Mouse (Mus musculus): Measurements from ENCODE around the gene Nphs2. TPM values are rescaled to one million over a fixed set of nuclear protein-coding genes. Genes with fewer than 3 reads are reported as not detected.
"Not testable (repeated sequence)": the region's sequence is repeated elsewhere in the genome, so short reads cannot be mapped to it uniquely, and the experiment has no call there.

The Nphs2 gene
- polyA plus RNA-seq, 1 experiment: 3.7 TPM

DNA sequence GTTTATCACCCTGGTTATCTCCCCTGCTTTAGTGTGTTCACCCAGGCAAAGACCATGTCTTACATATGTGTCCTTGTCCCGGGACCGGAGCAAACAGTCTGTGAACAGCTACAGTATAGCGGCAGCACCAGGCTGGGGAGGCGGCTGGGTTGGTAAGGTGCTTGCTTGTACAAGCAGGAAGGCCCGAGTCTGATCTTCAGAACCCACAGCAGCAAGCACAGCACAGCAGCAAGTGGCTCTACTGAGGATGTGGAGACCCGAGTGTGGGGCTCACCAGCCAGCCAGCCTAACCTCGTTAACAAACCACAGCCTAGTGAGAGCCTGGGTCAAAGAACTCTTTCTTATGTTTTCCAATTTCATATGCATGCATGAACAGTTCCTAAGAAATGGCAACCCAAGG lies 30.4 kb upstream of the Nphs2 start:
- no peaks in the 10 kb centered on the region for H3K27me3 ChIP-seq (ENCODE audit: control insufficient read depth, insufficient read depth, low read length)
- H3K27ac ChIP-seq (ENCODE audit: control insufficient read depth, insufficient read depth, low read length): peak overlapping the region; percentile 92
- H3K36me3 ChIP-seq (ENCODE audit: control insufficient read depth, insufficient read depth, low read length): peaks cover 29% of the 10 kb centered on the region
- 0 out of 2 replicates have a peak, but pooled peaks have one; percentile 35 for TF ChIP-seq POLR2A (IDR thresholded peaks at IDR 0.05; ENCODE audit: control insufficient read depth, extremely low read depth, insufficient read depth, low read length, poor library complexity)
- no peak; the same call in 1 of the 2 replicates for TF ChIP-seq CTCF (IDR thresholded peaks at IDR 0.05; ENCODE audit: borderline replicate concordance, control insufficient read depth, extremely low read depth, insufficient read depth, low read length, poor library complexity)
- H3K4me3 ChIP-seq (ENCODE audit: control insufficient read depth, insufficient read depth, low read length): peak overlapping the region; percentile 44
- peaks cover 18% of the 10 kb centered on the region for H3K4me1 ChIP-seq (replicated peaks; ENCODE audit: control insufficient read depth, insufficient read depth, low read length)
- peak; percentile 50 for DNase-seq
- WGBS: 19% methylated on average over 7 of the region's 7 CpGs

DNA sequence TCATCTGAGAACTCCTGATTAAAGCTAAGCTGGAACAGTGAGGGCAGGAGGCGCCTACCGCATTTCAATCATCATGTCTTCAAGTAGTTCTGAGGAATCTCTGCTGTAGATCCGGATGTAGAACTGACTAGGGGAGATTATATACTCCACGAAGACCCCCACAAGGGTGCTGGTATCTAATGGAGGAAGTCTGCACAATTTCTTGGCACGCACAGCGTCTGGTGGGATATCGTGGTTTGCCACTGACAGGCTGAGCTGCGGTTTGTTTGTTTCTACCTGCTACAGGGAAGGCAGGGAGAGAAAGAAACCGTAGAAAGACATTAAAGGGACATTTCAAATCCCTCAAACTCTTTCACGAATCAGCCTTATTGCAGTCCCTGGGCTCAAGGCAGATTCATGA lies 26.3 kb upstream of the Nphs2 start:
- TF ChIP-seq CTCF (IDR thresholded peaks at IDR 0.05; ENCODE audit: borderline replicate concordance, control insufficient read depth, extremely low read depth, insufficient read depth, low read length, poor library complexity): no peak
- TF ChIP-seq POLR2A (IDR thresholded peaks at IDR 0.05; ENCODE audit: control insufficient read depth, extremely low read depth, insufficient read depth, low read length, poor library complexity): no peak
- H3K36me3 ChIP-seq (ENCODE audit: control insufficient read depth, insufficient read depth, low read length): peaks cover 29% of the 10 kb centered on the region
- H3K27ac ChIP-seq (ENCODE audit: control insufficient read depth, insufficient read depth, low read length): peak overlapping the region; percentile 39
- DNase-seq: peak; percentile 24
- 7% methylated on average over 10 of the region's 10 CpGs for WGBS
- peaks cover 22% of the 10 kb centered on the region for H3K4me1 ChIP-seq (replicated peaks; ENCODE audit: control insufficient read depth, insufficient read depth, low read length)
- no peaks in the 10 kb centered on the region for H3K27me3 ChIP-seq (ENCODE audit: control insufficient read depth, insufficient read depth, low read length)
- no peak overlapping the region for H3K4me3 ChIP-seq (ENCODE audit: control insufficient read depth, insufficient read depth, low read length)

DNA sequence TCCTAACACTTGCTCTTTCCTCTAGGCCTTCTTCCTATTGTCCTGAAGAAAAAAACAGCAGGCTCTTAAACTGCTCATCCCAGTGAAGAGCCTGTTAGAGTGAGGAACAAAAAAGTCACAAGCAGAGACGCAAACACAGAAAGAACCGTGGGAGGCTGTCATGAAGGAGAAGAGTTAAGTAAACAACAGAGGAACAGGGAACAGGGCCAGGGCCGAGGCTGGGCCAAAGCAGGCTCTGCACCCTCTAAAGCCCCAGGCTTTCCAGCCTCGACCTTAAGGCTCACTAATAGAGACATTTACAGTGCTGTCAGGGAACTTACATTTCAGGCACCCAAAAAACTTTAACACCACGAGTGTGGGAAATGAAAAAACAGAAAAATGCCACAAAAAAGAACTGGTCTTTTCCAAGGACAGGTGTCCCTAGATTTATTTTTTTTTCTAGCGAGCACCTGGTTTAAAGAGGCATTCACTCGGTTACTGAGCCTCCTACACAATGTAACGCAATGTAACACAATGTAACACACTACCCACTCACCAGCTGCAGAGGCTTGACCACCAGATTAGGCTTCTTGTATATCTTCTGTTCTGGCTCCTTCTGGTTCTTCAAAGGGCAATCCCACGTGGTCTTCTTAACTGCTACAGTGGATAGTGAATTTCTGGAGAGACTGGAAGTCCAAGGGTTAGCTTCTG lies 25.5 kb upstream of the Nphs2 start:
- Histone ChIP-seq H3K27me3 (ENCODE audit: control insufficient read depth, insufficient read depth, low read length) (no peaks in the 10 kb centered on the region), H3K4me3 (ENCODE audit: control insufficient read depth, insufficient read depth, low read length) (no peak overlapping the region), H3K4me1 (replicated peaks; ENCODE audit: control insufficient read depth, insufficient read depth, low read length) (peaks cover 17% of the 10 kb centered on the region), H3K36me3 (ENCODE audit: control insufficient read depth, insufficient read depth, low read length) (peaks cover 29% of the 10 kb centered on the region), H3K27ac (ENCODE audit: control insufficient read depth, insufficient read depth, low read length) (peak overlapping the region; percentile 8; the same call in 1 of the 2 replicates)
- WGBS: 19% methylated on average over 9 of the region's 9 CpGs
- TF ChIP-seq CTCF (IDR thresholded peaks at IDR 0.05; ENCODE audit: borderline replicate concordance, control insufficient read depth, extremely low read depth, insufficient read depth, low read length, poor library complexity) (no peak), POLR2A (IDR thresholded peaks at IDR 0.05; ENCODE audit: control insufficient read depth, extremely low read depth, insufficient read depth, low read length, poor library complexity) (no peak)
- no peak for DNase-seq

DNA sequence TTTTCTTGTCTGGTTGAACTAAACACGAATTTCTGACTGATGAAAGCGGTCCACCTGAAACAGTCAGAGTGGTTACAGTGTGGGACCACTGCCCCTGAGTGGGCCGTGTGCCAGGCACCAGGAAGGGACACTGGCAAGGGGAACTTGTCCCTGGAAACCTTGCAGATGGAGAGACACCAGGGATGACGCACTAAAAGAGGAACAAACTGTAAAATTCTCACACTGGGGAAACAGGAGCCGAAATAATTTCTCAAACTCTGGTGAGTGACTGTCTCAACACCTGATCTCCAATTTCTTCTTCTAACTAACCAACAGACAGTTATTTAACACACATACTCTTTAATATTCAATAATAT lies 25.0 kb upstream of the Nphs2 start:
- no peak for DNase-seq
- 52% methylated on average over 5 of the region's 5 CpGs for WGBS
- H3K36me3 ChIP-seq (ENCODE audit: control insufficient read depth, insufficient read depth, low read length): peaks cover 29% of the 10 kb centered on the region

DNA sequence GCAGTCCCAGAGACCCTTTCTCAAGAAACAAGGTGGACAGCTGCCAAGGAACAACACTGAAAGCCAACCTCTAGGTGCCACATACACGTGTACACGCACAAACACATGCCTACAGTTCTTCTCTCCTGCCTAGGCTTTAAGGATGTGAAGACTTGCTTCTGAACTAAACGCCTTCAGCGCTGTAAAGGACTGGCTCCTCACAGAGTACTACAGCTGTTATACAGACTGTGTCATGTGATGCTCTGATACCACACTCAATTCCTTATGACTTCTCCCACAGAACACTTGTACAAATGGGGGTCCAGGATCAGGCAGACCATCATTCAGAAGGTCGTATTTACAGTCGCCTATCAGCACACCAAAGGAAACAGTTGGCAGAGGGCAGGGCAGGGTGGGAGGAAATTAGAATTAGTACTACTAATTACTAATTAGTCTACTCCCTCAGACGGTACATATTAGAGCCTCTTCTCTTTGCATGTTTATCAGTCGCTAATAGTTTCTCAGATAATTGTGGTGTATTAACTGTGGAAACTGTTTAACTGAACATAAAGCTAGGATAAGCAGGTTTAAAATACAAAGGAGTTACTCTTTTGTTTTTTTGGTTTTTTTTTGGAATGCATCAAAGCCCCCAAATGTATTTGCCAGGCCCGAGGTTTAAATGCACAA lies 21.8 kb upstream of the Nphs2 start:
- H3K27me3 ChIP-seq (ENCODE audit: control insufficient read depth, insufficient read depth, low read length): no peaks in the 10 kb centered on the region
- DNase-seq: no peak
- no peak overlapping the region for H3K4me3 ChIP-seq (ENCODE audit: control insufficient read depth, insufficient read depth, low read length)
- WGBS: 89% methylated on average over 9 of the region's 9 CpGs
- H3K27ac ChIP-seq (ENCODE audit: control insufficient read depth, insufficient read depth, low read length): no peak overlapping the region
- H3K36me3 ChIP-seq (ENCODE audit: control insufficient read depth, insufficient read depth, low read length): peaks cover 38% of the 10 kb centered on the region
- TF ChIP-seq CTCF (IDR thresholded peaks at IDR 0.05; ENCODE audit: borderline replicate concordance, control insufficient read depth, extremely low read depth, insufficient read depth, low read length, poor library complexity) (no peak), POLR2A (IDR thresholded peaks at IDR 0.05; ENCODE audit: control insufficient read depth, extremely low read depth, insufficient read depth, low read length, poor library complexity) (no peak)
- peaks cover 14% of the 10 kb centered on the region for H3K4me1 ChIP-seq (replicated peaks; ENCODE audit: control insufficient read depth, insufficient read depth, low read length)

More for the DNA sequence above, 25.0 kb upstream of the Nphs2 start:
- H3K27me3 ChIP-seq (ENCODE audit: control insufficient read depth, insufficient read depth, low read length): no peaks in the 10 kb centered on the region
- H3K27ac ChIP-seq (ENCODE audit: control insufficient read depth, insufficient read depth, low read length): peak overlapping the region; percentile 18; the same call in 1 of the 2 replicates
- no peak overlapping the region for H3K4me3 ChIP-seq (ENCODE audit: control insufficient read depth, insufficient read depth, low read length)
- peaks cover 15% of the 10 kb centered on the region for H3K4me1 ChIP-seq (replicated peaks; ENCODE audit: control insufficient read depth, insufficient read depth, low read length)
- no peak for TF ChIP-seq POLR2A (IDR thresholded peaks at IDR 0.05; ENCODE audit: control insufficient read depth, extremely low read depth, insufficient read depth, low read length, poor library complexity)
- no peak for TF ChIP-seq CTCF (IDR thresholded peaks at IDR 0.05; ENCODE audit: borderline replicate concordance, control insufficient read depth, extremely low read depth, insufficient read depth, low read length, poor library complexity)

DNA sequence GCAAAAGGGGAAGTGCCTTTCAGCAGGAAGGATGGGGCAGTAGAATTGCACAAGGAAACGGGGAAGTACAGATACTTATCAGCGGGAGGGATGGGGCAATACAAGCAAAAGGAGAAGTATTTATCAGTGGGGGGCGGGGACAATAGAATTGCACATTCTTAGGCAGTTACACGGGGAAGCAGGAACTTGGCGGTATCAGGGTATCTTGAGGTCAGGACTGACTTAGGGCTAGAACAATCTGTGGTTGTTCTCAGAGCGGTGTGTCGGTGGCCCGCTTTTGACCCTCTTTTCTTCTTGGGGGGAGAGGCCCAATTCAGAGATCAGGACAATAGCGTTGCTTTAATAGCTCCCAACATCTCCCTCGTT lies 21.3 kb upstream of the Nphs2 start:
- not testable (repeated sequence) for H3K27ac ChIP-seq (ENCODE audit: control insufficient read depth, insufficient read depth, low read length); DNase-seq; H3K27me3 ChIP-seq (ENCODE audit: control insufficient read depth, insufficient read depth, low read length); H3K4me3 ChIP-seq (ENCODE audit: control insufficient read depth, insufficient read depth, low read length)
- peaks cover 12% of the 10 kb centered on the region for H3K4me1 ChIP-seq (replicated peaks; ENCODE audit: control insufficient read depth, insufficient read depth, low read length)
- peaks cover 41% of the 10 kb centered on the region for H3K36me3 ChIP-seq (ENCODE audit: control insufficient read depth, insufficient read depth, low read length)
- 69% methylated on average over 10 of the region's 10 CpGs for WGBS
